Comparison of ENCODE assay signal across 13 mouse cellular contexts in the genomic region with DNA sequence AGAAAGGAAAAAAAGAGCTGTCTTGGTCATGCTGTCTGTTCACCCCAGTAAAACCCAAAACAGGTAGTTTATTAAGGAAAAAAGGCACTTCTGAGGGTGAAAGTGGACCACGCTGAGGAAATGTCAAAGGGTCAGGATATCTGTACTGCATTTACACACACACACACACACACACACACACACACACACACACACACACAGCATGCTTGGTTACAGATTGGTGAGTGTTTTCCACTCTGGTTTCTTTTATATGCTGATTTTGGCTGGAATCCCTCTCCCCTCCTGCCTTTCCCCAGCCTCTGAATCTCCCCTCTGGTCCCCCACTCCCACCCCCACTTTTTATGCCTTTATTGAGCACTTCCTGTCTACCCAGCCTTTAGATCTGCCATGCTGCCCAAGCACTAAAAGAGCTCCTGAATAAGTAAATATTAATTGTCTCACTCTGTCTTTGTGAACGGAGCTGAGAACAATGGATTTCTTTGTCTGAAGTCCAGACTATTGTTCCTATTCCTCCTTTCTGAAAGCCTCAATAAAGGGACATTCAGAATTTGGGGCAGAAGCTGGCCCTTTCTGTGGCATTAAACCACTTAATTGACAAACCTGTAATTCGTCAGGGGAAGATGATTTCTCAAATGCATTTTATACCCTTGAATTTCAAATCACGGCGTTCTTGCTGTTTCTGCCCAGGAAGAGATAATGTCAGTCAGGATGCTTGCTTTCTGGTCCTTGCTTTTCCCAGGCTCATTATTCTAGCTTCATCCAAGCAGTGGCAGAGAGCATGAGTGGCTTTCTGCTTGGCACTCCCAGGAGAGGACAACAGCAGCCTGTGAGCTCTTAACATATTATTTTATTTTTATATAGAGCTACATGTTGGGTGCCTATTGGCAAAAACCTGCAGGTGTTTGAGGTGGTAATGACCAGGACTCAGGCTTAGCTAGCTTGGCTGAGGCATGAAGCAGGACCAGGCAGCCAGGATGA.
DNase-seq lines count a peak whose midpoint lies in the region; ATAC-seq and TF ChIP-seq lines count a peak whose summit lies in the region.
"Had no signal": no experiment of that assay in that cellular context is flagged by ENCODE, and none has a peak within 500 bp of the region (broad histone marks: within the 10 kb centered on the region; RNA-seq: fewer than 3 reads in every experiment).

No protein-coding gene starts in this region.

- no peak for TF ChIP-seq POLR2A in thymus, adult 2 months (IDR thresholded peaks at IDR 0.05; ENCODE audit: control insufficient read depth, extremely low read depth, insufficient read depth, low read length, poor library complexity)
- TF ChIP-seq POLR2A in kidney, adult 2 months (IDR thresholded peaks at IDR 0.05; ENCODE audit: low read depth, low read length) = no peak

- H3K36me3 ChIP-seq in embryonic facial prominence, embryonic 10.5 days (replicated peaks) = no peaks in the 10 kb centered on the region
- no peaks in the 10 kb centered on the region for H3K36me3 ChIP-seq in hindbrain, embryonic 13.5 days
- no peaks in the 10 kb centered on the region for H3K36me3 ChIP-seq in midbrain, embryonic 15.5 days (replicated peaks)
- H3K36me3 ChIP-seq in thymus, adult 2 months (ENCODE audit: control insufficient read depth, insufficient read depth, low read length) = no peaks in the 10 kb centered on the region
- H3K36me3 ChIP-seq in kidney, adult 2 months (ENCODE audit: control insufficient read depth, insufficient read depth, low read length) = no peaks in the 10 kb centered on the region
- H3K36me3 ChIP-seq: embryonic facial prominence, embryonic 12.5 days; liver, embryonic 15.5 days had no signal

- no peak overlapping the region for H3K4me3 ChIP-seq in embryonic facial prominence, embryonic 10.5 days
- no peak overlapping the region for H3K4me3 ChIP-seq in hindbrain, embryonic 13.5 days
- H3K4me3 ChIP-seq in midbrain, embryonic 15.5 days = no peak overlapping the region
- H3K4me3 ChIP-seq in thymus, adult 2 months (ENCODE audit: control insufficient read depth, insufficient read depth, low read length) = no peak overlapping the region
- H3K4me3 ChIP-seq in kidney, adult 2 months (ENCODE audit: insufficient read depth, low read depth, low read length) = no peak overlapping the region
- H3K4me3 ChIP-seq: embryonic facial prominence, embryonic 12.5 days; liver, embryonic 15.5 days had no signal

- H3K4me2 ChIP-seq in hindbrain, embryonic 13.5 days = 0 out of 2 replicates have a peak overlapping the region, but pooled peaks have one; percentile 2
- H3K4me2 ChIP-seq in midbrain, embryonic 15.5 days = peak overlapping the region; percentile 17; the same call in 1 of the 2 replicates
- H3K4me2 ChIP-seq: embryonic facial prominence, embryonic 12.5 days; heart, embryonic 11.5 days; liver, embryonic 15.5 days had no signal

- peak; percentile 75 for ATAC-seq in hindbrain, embryonic 13.5 days (ENCODE audit: low FRiP score)
- peak; percentile 77 for ATAC-seq in midbrain, embryonic 15.5 days (replicated peaks)
- no peak for ATAC-seq in megakaryocyte, adult 5-6 weeks (ENCODE audit: poor library complexity, severe bottlenecking)

- H3K9me3 ChIP-seq in embryonic facial prominence, embryonic 10.5 days = no peaks in the 10 kb centered on the region
- no peaks in the 10 kb centered on the region for H3K9me3 ChIP-seq in hindbrain, embryonic 13.5 days
- H3K9me3 ChIP-seq in midbrain, embryonic 15.5 days = no peaks in the 10 kb centered on the region
- H3K9me3 ChIP-seq: embryonic facial prominence, embryonic 12.5 days; liver, embryonic 15.5 days had no signal

- DNase-seq in ZHBTc4 (ENCODE audit: low read depth, low spot score) = peak; percentile 8
- no peak for DNase-seq in embryonic facial prominence, embryonic 10.5 days (ENCODE audit: low spot score)
- DNase-seq in urinary bladder, postnatal 4 days (ENCODE audit: low spot score in 2 of 2) = no peak
- no peak for DNase-seq in thymus, adult 2 months
- DNase-seq in kidney, adult 2 months = no peak
- DNase-seq: adrenal gland, postnatal 25 days; lung, postnatal 4 days had no signal

- no peaks in the 10 kb centered on the region for H3K27me3 ChIP-seq in embryonic facial prominence, embryonic 10.5 days (replicated peaks; ENCODE audit: low read depth, poor library complexity, severe bottlenecking)
- no peaks in the 10 kb centered on the region for H3K27me3 ChIP-seq in hindbrain, embryonic 13.5 days
- H3K27me3 ChIP-seq in midbrain, embryonic 15.5 days (replicated peaks) = no peaks in the 10 kb centered on the region
- no peaks in the 10 kb centered on the region for H3K27me3 ChIP-seq in thymus, adult 2 months (ENCODE audit: control insufficient read depth, insufficient read depth, low read length)
- H3K27me3 ChIP-seq in kidney, adult 2 months (replicated peaks; ENCODE audit: control insufficient read depth, insufficient read depth, low read length) = no peaks in the 10 kb centered on the region; the same call in 1 of the 2 replicates
- H3K27me3 ChIP-seq: embryonic facial prominence, embryonic 12.5 days; liver, embryonic 15.5 days had no signal

- peak overlapping the region; percentile 26; the same call in 1 of the 2 replicates for H3K9ac ChIP-seq in hindbrain, embryonic 13.5 days
- peak overlapping the region; percentile 19; the same call in 1 of the 2 replicates for H3K9ac ChIP-seq in midbrain, embryonic 15.5 days
- H3K9ac ChIP-seq: embryonic facial prominence, embryonic 12.5 days; liver, embryonic 15.5 days had no signal

- H3K27ac ChIP-seq in embryonic facial prominence, embryonic 10.5 days (replicated peaks) = 0 out of 2 replicates have a peak overlapping the region, but pooled peaks have one; percentile 25
- peak overlapping the region; percentile 65 for H3K27ac ChIP-seq in hindbrain, embryonic 13.5 days
- peak overlapping the region; percentile 81 for H3K27ac ChIP-seq in midbrain, embryonic 15.5 days
- no peak overlapping the region for H3K27ac ChIP-seq in thymus, adult 2 months (ENCODE audit: control insufficient read depth, insufficient read depth, low read length)
- no peak overlapping the region for H3K27ac ChIP-seq in kidney, adult 2 months (ENCODE audit: insufficient read depth, low read depth, low read length)
- H3K27ac ChIP-seq: embryonic facial prominence, embryonic 12.5 days; liver, embryonic 15.5 days had no signal

- TF ChIP-seq CTCF in thymus, adult 2 months (IDR thresholded peaks at IDR 0.05; ENCODE audit: borderline replicate concordance, control insufficient read depth, extremely low read depth, insufficient read depth, low read length, poor library complexity) = no peak
- TF ChIP-seq CTCF in kidney, adult 2 months (conservative IDR thresholded peaks at IDR 0.05; ENCODE audit: insufficient read depth, insufficient read length, low read depth, low read length) = no peak

- 27% methylated on average over 5 of the region's 5 CpGs for WGBS in embryonic facial prominence, embryonic 10.5 days
- WGBS in hindbrain, embryonic 13.5 days = 3% methylated on average over 5 of the region's 5 CpGs
- 5% methylated on average over 5 of the region's 5 CpGs for WGBS in midbrain, embryonic 15.5 days
- WGBS in thymus, adult 2 months = 57% methylated on average over 5 of the region's 5 CpGs
- 26% methylated on average over 5 of the region's 5 CpGs for whole genome bisulfite sequencing in kidney, adult 2 months

- peaks cover 8% of the 10 kb centered on the region; the same call in 1 of the 2 replicates for H3K4me1 ChIP-seq in embryonic facial prominence, embryonic 10.5 days
- H3K4me1 ChIP-seq in hindbrain, embryonic 13.5 days (replicated peaks) = peaks cover 15% of the 10 kb centered on the region
- H3K4me1 ChIP-seq in midbrain, embryonic 15.5 days = peaks cover 15% of the 10 kb centered on the region
- no peaks in the 10 kb centered on the region for H3K4me1 ChIP-seq in thymus, adult 2 months (replicated peaks; ENCODE audit: control insufficient read depth, insufficient read depth, low read length)
- H3K4me1 ChIP-seq in kidney, adult 2 months (ENCODE audit: control insufficient read depth, insufficient read depth, low read length) = no peaks in the 10 kb centered on the region
- H3K4me1 ChIP-seq: embryonic facial prominence, embryonic 12.5 days; liver, embryonic 15.5 days had no signal

Comparison
In these comparisons a context has a peak if more than half of its experiments do, and no peak if none do; other contexts are left out.
1. H3K27ac ChIP-seq: peak in embryonic facial prominence, embryonic 10.5 days (single experiment), hindbrain, embryonic 13.5 days (single experiment) and midbrain, embryonic 15.5 days (single experiment); none in thymus, adult 2 months (single experiment) and kidney, adult 2 months (single experiment).